Mouse (Mus musculus) CH12.LX (cell line): ENCODE measurements around the gene Gimap9. TPM values are rescaled to one million over a fixed set of nuclear protein-coding genes. Genes with fewer than 3 reads are reported as not detected.

Experiments used
- DNase-seq: peaks from one replicate; pipeline ENCODE4 v3.0.0-alpha.2; 2013; ENCODE audit errors: extremely low read depth
- H3K27ac ChIP-seq: 2 replicates; pipeline ENCODE4 v1.5.1; 2012; ENCODE audit warnings: low read depth, mild to moderate bottlenecking, control low read depth, moderate library complexity; ENCODE audit not compliant: insufficient read depth
- H3K27me3 ChIP-seq: replicated peaks from 2 replicates; pipeline ENCODE3; 2012; ENCODE audit warnings: inconsistent platforms
- H3K36me3 ChIP-seq, 2 experiments: replicated peaks in 1 of 2; 2 replicates each; pipeline versions ENCODE3 to v1.6.1; 2012; ENCODE audit warnings: inconsistent platforms in 1 of 2, low read length in 1 of 2, mild to moderate bottlenecking in 1 of 2, mixed read lengths in 1 of 2, moderate library complexity in 1 of 2; ENCODE audit not compliant: control insufficient read depth in 1 of 2, insufficient read depth in 1 of 2
- H3K4me1 ChIP-seq, 2 experiments: 2 replicates each; pipeline ENCODE4 v1.6.1; 2012; ENCODE audit warnings: inconsistent platforms in 1 of 2, moderate library complexity in 1 of 2; ENCODE audit not compliant: insufficient read depth in 2 of 2, control insufficient read depth in 1 of 2
- H3K4me2 ChIP-seq: 2 replicates; pipeline ENCODE4 v1.6.1; 2012; ENCODE audit warnings: low read depth, mild to moderate bottlenecking, control low read depth; ENCODE audit not compliant: poor library complexity, insufficient read depth, severe bottlenecking
- H3K4me3 ChIP-seq, 3 experiments: fragments of 150-350 bp in 1 of 3; sonication (generic) in 1 of 3; replicated peaks in 1 of 3; 2 replicates each; pipeline versions ENCODE3 to v1.5.1; 2011 to 2012; ENCODE audit warnings: low read depth in 2 of 3, low read length in 2 of 3, mild to moderate bottlenecking in 2 of 3, moderate library complexity in 2 of 3, control low read depth in 1 of 3, improper control_type of control experiment in 1 of 3, inconsistent platforms in 1 of 3, mixed read lengths in 1 of 3; ENCODE audit not compliant: poor library complexity in 1 of 3
- H3K79me2 ChIP-seq: replicated peaks from 2 replicates; pipeline ENCODE4 v1.6.1; 2012; ENCODE audit warnings: mild to moderate bottlenecking, moderate library complexity; ENCODE audit not compliant: control insufficient read depth, poor library complexity, insufficient read depth, severe bottlenecking; ENCODE audit errors: extremely low read depth
- H3K9ac ChIP-seq: 2 replicates; pipeline ENCODE4 v1.6.1; 2012; ENCODE audit warnings: low read depth, mild to moderate bottlenecking, control low read depth, moderate library complexity; ENCODE audit not compliant: insufficient read depth
- H3K9me3 ChIP-seq: replicated peaks from 2 replicates; pipeline ENCODE3; 2012; ENCODE audit warnings: low read length, inconsistent platforms, mixed read lengths
- BHLHE40 ChIP-seq: IDR thresholded peaks from 2 replicates; pipeline ENCODE4 v1.6.1; 2011; ENCODE audit warnings: mild to moderate bottlenecking, low read depth, low read length, improper control_type of control experiment
- CTCF ChIP-seq, 2 experiments: IDR thresholded peaks in 1 of 2; conservative IDR thresholded peaks in 1 of 2; 2 replicates each; pipeline ENCODE4 v1.5.1; 2011 to 2012; ENCODE audit warnings: low read depth in 2 of 2, low read length in 2 of 2, improper control_type of control experiment in 1 of 2, inconsistent platforms in 1 of 2, mild to moderate bottlenecking in 1 of 2, moderate library complexity in 1 of 2
- E2F4 ChIP-seq: IDR thresholded peaks from 2 replicates; pipeline ENCODE4 v1.6.1; 2011; ENCODE audit warnings: low read depth, low read length, improper control_type of control experiment; ENCODE audit not compliant: insufficient replicate concordance
- ETS1 ChIP-seq: conservative IDR thresholded peaks from 2 replicates; pipeline ENCODE4 v1.6.1; 2012; ENCODE audit warnings: low read depth, mild to moderate bottlenecking, inconsistent platforms, low read length, improper control_type of control experiment, moderate library complexity
- GABPA ChIP-seq: IDR thresholded peaks from 2 replicates; pipeline ENCODE4 v1.6.1; 2012; ENCODE audit warnings: low read depth, low read length, improper control_type of control experiment, inconsistent platforms; ENCODE audit not compliant: insufficient replicate concordance
- IRF4 ChIP-seq: IDR thresholded peaks from 2 replicates; pipeline ENCODE4 v1.6.1; 2014; ENCODE audit warnings: low read depth, mild to moderate bottlenecking, inconsistent platforms, low read length, improper control_type of control experiment
- JUN ChIP-seq: IDR thresholded peaks from 2 replicates; pipeline ENCODE4 v1.6.1; 2011; ENCODE audit warnings: low read depth, mild to moderate bottlenecking, low read length, improper control_type of control experiment, moderate library complexity; ENCODE audit not compliant: insufficient read depth
- MAX ChIP-seq: IDR thresholded peaks from 2 replicates; pipeline ENCODE4 v1.6.1; 2011; ENCODE audit warnings: low read length, improper control_type of control experiment
- MAZ ChIP-seq: IDR thresholded peaks from 2 replicates; pipeline ENCODE4 v1.6.1; 2012; ENCODE audit warnings: low read depth, mild to moderate bottlenecking, inconsistent platforms, low read length, improper control_type of control experiment, moderate library complexity
- MEF2A ChIP-seq: IDR thresholded peaks from 2 replicates; pipeline ENCODE4 v1.6.1; 2014; ENCODE audit warnings: low read depth, mild to moderate bottlenecking, inconsistent platforms, low read length, improper control_type of control experiment, borderline replicate concordance
- MXI1 ChIP-seq: IDR thresholded peaks from 2 replicates; pipeline ENCODE4 v1.6.1; 2011; ENCODE audit warnings: mild to moderate bottlenecking, low read depth, low read length, improper control_type of control experiment
- MYC ChIP-seq: IDR thresholded peaks from 2 replicates; pipeline ENCODE4 v1.6.1; 2011; ENCODE audit warnings: low read depth, mild to moderate bottlenecking, improper control_type of control experiment, low read length
- NELFE ChIP-seq: IDR thresholded peaks from 2 replicates; pipeline ENCODE4 v1.6.1; 2011; ENCODE audit warnings: low read depth, low read length, improper control_type of control experiment
- NRF1 ChIP-seq: IDR thresholded peaks from 2 replicates; pipeline ENCODE4 v1.6.1; 2014; ENCODE audit warnings: low read depth, mild to moderate bottlenecking, inconsistent platforms, low read length, improper control_type of control experiment, moderate library complexity
- RAD21 ChIP-seq: IDR thresholded peaks from 2 replicates; pipeline ENCODE4 v1.6.1; 2011; ENCODE audit warnings: low read depth, mild to moderate bottlenecking, low read length, improper control_type of control experiment, moderate library complexity
- RCOR1 ChIP-seq: conservative IDR thresholded peaks from 2 replicates; pipeline ENCODE4 v1.6.1; 2012; ENCODE audit warnings: low read depth, mild to moderate bottlenecking, inconsistent platforms, low read length, improper control_type of control experiment
- SIN3A ChIP-seq: IDR thresholded peaks from 2 replicates; pipeline ENCODE4 v1.6.1; 2012; ENCODE audit warnings: low read length, improper control_type of control experiment, inconsistent platforms
- TBP ChIP-seq: conservative IDR thresholded peaks from 2 replicates; pipeline ENCODE4 v1.6.1; 2011; ENCODE audit warnings: low read depth, low read length, improper control_type of control experiment
- ZC3H11A ChIP-seq: IDR thresholded peaks from 2 replicates; pipeline ENCODE4 v1.6.1; 2012; ENCODE audit warnings: low read depth, mild to moderate bottlenecking, inconsistent platforms, low read length, improper control_type of control experiment
- ZKSCAN1 ChIP-seq: IDR thresholded peaks from 2 replicates; pipeline ENCODE4 v1.6.1; 2012; ENCODE audit warnings: low read depth, inconsistent platforms, low read length, improper control_type of control experiment, borderline replicate concordance
- ZNF384 ChIP-seq: IDR thresholded peaks from 2 replicates; pipeline ENCODE4 v1.6.1; 2012; ENCODE audit warnings: low read depth, low read length, improper control_type of control experiment, inconsistent platforms
- dilution Hi-C: fragments of 300-500 bp; cut with MboI; formaldehyde crosslinking; loops from 2 replicates; pipeline ENCODE4 v1.14.3; 2020; ENCODE audit warnings: low sequenced_read_pairs; ENCODE audit not compliant: extremely low pct_unique_long_range_greater_than_20kb, extremely low pct_ligation_motif_present
- in situ Hi-C: fragments of 300-500 bp; cut with MboI; formaldehyde crosslinking; loops from 3 replicates; pipeline ENCODE4 v1.14.3; 2019; ENCODE audit warnings: low sequenced_read_pairs, low pct_ligation_motif_present, low pct_unique_long_range_greater_than_20kb, mixed read lengths
- polyA plus RNA-seq: library from polyadenylated mRNA; unstranded; fragments of >175 nt; gene quantifications from 2 replicates; pipeline ENCODE4 v1.2.1, GENCODE M21; 2012; ENCODE audit warnings: low read depth; ENCODE audit not compliant: insufficient read length
- total RNA-seq, 2 experiments: library from RNA; depleted of rRNA; stranded (reverse); fragments of 300-350 nt in 1 of 2; fragments of >200 nt in 1 of 2; gene quantifications; 2 replicates each; pipeline ENCODE4 v1.2.3; 2012 to 2014

The Gimap9 gene
- total and polyA plus RNA-seq, 3 experiments = 31.0 to 75.1 (median 46.1) TPM

GRCm38 (mm10) chr6:48675931-48676859 is at the start of gene Gimap9 (continued):
- TF ChIP-seq ZC3H11A = no peak
- peak; percentile 73 for TF ChIP-seq MAX

- no peak for DNase-seq
- Histone ChIP-seq H3K27me3 (no peaks in the 10 kb centered on the region), H3K4me2 (peak within 1 kb of the TSS; percentile 61), H3K9me3 (no peaks in the 10 kb centered on the region), H3K79me2 (no peaks in the 10 kb centered on the region; the same call in 1 of the 2 replicates), H3K4me3 (peak within 1 kb of the TSS; percentile 55 to 65 (median 61)), H3K36me3 (peaks cover 2 to 41% of the 10 kb centered on the region in 2 experiments), H3K4me1 (peaks cover 10 to 28% of the 10 kb centered on the region in 2 experiments; a peak in 2 of 4 replicates), H3K9ac (peak within 1 kb of the TSS; percentile 62), H3K27ac (no peak within 1 kb of the TSS)
- dilution Hi-C loops (loop anchor here (25.0 kb wide), 1 partner anchor 136 kb away; the partner anchor contains the start of gene Gimap3), in situ Hi-C loops (loop anchor here (5.0 to 25.0 kb wide), 2 partner anchors 69 to 336 kb away; partner anchors contain the start of gene Doxl2)
- TF ChIP-seq RCOR1 = no peak
- no peak for TF ChIP-seq NELFE
- no peak for TF ChIP-seq MEF2A
- TF ChIP-seq SIN3A = no peak
- TF ChIP-seq ZNF384 = no peak
- TF ChIP-seq ETS1 = no peak
- TF ChIP-seq ZKSCAN1 = no peak
- TF ChIP-seq E2F4 = no peak
- TF ChIP-seq MAZ = no peak
- TF ChIP-seq TBP = no peak
- TF ChIP-seq RAD21 = no peak
Observed at GRCm38 (mm10) chr6:48626464-48626863, 49.5 kb upstream of the Gimap9 start, which contains the start of gene AI854703. TSS of gene AI854703 (plus strand) at chr6:48626764.

GRCm38 (mm10) chr6:48626984-48627383 is 48.9 kb upstream of the Gimap9 start:
- Histone ChIP-seq H3K9ac (peak overlapping the region; percentile 62), H3K4me1 (peaks cover 10 to 28% of the 10 kb centered on the region in 2 experiments; a peak in 2 of 4 replicates), H3K4me3 (peak overlapping the region; percentile 55 to 65 (median 61)), H3K27me3 (no peaks in the 10 kb centered on the region), H3K9me3 (no peaks in the 10 kb centered on the region), H3K36me3 (peaks cover 7 to 46% of the 10 kb centered on the region in 2 experiments), H3K79me2 (no peaks in the 10 kb centered on the region; the same call in 1 of the 2 replicates), H3K4me2 (peak overlapping the region; percentile 61), H3K27ac (no peak overlapping the region)
- dilution Hi-C loops (loop anchor here (25.0 kb wide), 1 partner anchor 135 kb away; the partner anchor contains the start of gene Gimap3), in situ Hi-C loops (loop anchor here (5.0 to 25.0 kb wide), 2 partner anchors 70 to 335 kb away; partner anchors contain the start of gene Doxl2)
- DNase-seq = peak; percentile 63
- 0 out of 2 replicates have a peak, but pooled peaks have one; percentile 19 for TF ChIP-seq IRF4
- no peak for TF ChIP-seq GABPA
- no peak; the same call in 1 of the 2 replicates for TF ChIP-seq NRF1
- no peak for TF ChIP-seq JUN
- TF ChIP-seq E2F4 = no peak
- peak; percentile 55 for TF ChIP-seq BHLHE40
- peak; percentile 75 for TF ChIP-seq MXI1
- TF ChIP-seq MYC = 0 out of 2 replicates have a peak, but pooled peaks have one; percentile 32
- peak; percentile 22; the same call in 1 of the 2 replicates for TF ChIP-seq MAX
- peak in 1 of 2 experiments; percentile 48; a peak in 2 of 4 replicates for TF ChIP-seq CTCF (conservative IDR thresholded peaks at IDR 0.05 in 1 of 2, IDR thresholded peaks at IDR 0.05 in 1 of 2; ENCODE audit: low read depth in 2 of 2, low read length in 2 of 2)
- TF ChIP-seq, all 38 proteins: peak for 6
